Mouse (Mus musculus) embryo, embryonic 11.5 days (tissue): ENCODE measurements at regions not wholly inside any gene's neighbourhood (a gene's known extent, or its start where the extent isn't known, plus 50 kb on each side); places are given as distances from the start of the nearest gene placed in this dataset.

Experiments
- DNase-seq: peaks from one replicate; pipeline ENCODE4 v3.0.0-alpha.2; 2012; ENCODE audit warnings: low read depth, low spot score

DNA sequence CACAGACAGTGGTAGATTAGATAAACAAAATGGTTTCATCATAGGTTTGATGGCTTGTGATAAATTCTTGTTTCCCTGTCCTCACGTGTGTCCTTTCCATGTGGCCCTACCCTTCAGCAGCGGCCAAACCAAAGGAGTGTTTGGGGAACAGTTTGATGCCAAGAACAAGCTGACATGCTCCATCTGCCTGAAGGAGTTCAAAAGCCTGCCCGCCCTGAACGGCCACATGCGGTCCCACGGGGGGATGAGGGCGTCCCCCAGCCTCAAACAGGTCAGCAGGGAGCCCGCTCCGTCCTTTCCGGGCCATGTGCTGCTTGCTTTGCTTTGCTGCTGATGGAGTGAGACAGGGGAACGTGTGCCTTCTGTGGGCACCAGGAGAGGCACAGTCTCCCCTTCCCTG lies 51.0 kb upstream of the Mrps10 start:
- DNase-seq: no peak

DNA sequence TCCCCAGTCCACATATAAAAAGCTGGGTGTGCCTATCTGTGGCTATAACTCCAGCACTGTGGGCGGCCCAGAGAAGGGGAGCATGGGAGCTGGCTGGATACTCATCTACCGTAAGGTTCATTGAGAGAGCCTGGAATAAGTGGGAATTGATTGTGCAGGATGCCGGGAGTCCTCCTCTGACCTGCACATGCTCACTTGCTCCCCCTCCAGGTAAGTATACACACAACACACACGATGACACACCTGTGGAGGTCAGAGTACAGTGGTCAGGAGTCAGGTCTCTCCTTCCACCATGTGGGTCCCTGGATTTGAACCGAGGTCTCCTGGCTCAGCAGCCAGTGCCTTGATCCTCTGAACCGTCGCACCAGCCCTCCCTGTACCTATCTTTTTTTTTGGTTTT lies 55.5 kb upstream of the Mrps10 start:
- no peak for DNase-seq

DNA sequence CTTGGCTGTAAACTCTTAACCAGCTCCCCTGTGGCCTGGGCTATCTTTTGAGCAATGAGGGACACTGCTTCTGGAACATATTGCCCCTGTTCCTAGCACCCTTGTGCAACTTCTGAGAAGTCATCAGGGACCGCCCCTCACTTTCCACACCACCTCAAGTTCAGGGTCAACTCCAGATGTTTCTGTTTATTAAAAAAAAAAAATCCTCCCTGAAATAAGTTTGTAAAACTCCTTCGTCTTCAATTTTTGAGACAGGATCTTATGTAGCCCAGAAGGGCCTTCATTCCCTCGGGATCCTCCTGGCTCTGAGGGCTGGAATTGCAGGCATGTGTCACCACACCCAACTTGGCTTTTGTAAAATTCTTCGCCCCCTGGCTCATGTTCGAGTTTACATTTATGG lies 57.4 kb upstream of the Mrps10 start:
- DNase-seq: no peak

DNA sequence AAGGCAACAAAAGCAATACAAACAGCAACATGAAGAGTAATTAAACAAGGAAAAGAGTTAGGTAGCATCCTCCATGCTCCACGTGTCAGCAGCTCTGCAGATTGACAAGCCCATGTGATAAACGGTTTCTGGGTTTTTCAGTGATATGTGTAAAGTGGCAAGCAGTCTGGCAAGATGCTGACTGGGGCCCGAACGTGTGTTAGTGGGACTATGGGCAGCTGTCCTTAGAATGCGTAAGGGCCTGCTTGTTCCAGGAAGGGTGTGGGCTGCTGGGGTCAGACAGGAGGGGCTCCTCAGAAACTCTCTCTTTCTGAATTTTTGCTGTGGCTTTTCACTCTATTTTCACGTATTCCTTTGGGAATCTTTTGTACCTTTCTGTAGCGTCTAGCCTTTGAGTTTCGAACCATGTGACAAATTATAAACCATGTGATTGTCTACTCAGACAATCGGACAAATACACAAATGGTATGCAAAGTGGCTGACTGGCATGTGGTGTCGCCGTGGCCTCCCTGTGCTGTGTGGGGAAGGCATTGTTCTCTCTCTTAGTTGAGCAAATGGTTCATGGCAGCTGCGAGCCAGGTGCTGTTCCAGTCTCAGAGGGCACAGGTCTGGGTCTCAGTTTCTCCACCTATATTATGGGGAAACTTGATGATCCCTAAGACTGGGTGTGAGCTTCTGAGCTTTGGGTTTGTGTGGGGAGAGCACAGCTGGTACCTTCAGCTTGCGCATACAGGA lies 62.5 kb upstream of the Mrps10 start:
- DNase-seq: no peak

DNA sequence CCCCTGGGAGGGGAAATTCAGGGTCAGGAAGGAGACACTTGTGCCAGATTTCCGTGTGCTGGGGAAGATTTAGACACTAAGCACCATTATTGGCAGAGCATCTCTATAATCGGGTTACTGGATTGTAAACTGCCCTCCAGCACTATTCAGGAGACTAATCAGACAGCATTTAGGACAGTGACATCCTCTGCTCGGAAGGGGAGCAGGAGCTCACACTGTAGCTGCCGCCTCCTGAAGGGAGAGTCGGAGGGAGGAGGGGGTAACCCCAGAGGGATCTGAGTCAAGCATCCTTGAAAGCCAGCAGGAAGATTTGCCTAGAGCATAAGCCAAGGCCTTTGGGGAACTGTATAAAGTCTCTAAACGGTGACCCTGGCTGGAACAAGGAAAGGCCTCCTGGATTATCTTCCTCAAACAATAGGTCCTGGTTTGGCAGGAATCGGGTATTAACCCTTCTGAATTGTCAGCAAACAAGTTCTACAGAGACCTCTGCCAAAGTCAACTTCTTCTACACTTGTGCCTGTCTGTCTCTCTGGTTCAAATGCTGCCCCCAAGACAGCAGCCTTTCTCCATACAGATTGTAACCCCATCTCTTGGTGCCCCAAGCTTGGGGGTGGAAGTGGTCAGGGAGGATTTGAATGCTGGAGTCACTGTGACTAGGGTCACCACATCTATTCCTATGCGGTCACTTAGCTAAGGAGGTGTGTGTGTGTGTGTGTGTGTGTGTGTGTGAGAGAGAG lies 64.1 kb upstream of the Mrps10 start:
- DNase-seq: no peak

DNA sequence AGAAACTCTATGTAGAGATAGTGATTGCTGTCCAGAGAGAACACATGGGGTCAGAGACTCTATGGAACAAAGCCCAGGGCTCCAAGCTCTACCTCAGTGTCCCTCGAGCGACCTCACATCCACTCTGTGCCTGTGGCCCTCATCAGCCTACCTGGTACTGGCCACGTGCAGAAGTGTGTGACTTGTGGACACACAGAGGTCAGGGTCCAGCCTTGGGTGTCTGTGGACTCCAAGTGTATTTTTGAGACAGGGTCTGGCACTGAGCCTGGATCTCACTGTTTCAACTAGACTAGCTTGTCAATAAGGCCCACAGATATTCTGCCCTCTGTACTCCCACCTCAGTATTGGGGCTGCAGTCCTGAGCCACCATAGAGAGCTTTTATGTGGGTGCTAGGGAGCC lies 65.1 kb upstream of the Mrps10 start:
- no peak for DNase-seq

DNA sequence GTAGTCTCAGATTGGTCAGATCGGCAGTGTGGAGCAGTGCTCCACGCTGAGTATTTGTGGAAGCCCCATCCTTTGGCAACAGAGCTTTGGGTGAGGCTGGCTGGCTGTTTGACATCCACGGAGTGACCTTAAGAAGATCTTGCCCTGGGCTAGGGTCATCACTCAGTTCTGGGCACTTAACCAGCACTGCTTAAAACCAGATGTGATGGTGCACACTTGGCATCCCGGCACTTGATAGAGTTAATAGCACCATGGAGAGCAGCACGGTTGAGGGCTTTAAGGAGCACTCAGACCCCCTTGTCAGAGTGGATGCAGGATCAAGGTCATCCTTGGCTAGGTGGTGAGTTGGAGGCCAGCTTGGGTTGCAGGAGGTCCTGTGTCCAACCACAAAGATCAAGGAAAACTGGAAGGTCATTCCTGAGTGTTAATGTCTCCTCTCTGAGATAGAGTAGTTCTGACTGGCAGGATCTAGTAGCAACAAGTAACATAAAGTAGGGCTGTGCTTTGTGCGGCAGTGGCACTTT lies 70.2 kb upstream of the Mrps10 start:
- no peak for DNase-seq

DNA sequence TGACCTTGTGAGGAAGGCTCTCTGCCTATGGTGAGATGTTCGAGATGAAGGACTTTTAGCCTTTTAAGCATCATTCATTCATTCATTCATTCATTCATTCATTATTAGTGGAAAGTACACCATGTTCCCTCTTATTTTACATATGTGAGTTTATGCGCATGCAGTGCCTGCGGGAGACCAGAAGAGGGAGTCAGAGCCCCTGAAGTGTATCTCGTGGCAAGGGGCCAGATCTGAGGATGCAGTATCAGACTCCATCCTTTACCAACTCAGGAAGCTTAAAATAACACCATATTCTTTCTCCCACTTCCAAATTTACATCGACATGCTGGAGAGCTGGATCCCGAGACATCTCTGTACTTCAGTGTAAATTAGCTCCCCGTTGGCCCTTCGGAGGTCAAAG lies 70.7 kb upstream of the Mrps10 start:
- no peak for DNase-seq

DNA sequence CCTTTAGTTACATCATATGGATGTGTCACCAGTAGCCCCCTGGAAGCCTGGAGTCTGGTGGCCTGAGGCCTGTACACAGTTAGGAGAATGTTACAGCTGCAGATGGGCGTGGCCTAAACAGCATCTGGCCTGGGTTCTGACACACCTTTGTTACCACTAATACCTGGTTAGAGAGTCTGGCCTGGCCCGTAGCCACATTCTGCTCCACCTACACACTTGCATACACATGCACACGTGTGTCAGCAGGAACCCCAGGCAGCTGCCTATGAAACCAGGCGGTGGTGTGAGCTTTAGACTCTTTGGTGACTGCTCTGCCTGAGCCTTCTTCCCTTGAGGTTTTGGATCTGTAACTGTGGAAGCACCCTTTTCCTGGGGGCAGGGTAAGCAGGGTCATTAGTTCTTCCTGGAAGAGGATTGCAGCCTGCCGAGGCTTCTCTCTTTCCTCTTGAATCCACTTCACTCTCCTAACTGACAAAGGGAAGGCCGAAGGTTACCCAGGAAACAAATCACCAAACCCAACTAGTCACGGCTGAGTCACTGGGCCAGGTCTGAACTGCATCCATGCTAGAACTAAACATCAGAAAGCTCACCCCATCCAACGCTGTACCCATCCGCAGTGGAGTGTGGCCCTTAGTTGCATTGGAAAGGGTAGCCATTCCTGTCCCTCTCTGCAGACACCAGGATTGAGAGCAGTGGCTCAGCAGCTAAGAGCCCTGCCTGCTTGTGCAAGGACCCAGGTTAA lies 71.8 kb upstream of the Mrps10 start:
- no peak for DNase-seq

DNA sequence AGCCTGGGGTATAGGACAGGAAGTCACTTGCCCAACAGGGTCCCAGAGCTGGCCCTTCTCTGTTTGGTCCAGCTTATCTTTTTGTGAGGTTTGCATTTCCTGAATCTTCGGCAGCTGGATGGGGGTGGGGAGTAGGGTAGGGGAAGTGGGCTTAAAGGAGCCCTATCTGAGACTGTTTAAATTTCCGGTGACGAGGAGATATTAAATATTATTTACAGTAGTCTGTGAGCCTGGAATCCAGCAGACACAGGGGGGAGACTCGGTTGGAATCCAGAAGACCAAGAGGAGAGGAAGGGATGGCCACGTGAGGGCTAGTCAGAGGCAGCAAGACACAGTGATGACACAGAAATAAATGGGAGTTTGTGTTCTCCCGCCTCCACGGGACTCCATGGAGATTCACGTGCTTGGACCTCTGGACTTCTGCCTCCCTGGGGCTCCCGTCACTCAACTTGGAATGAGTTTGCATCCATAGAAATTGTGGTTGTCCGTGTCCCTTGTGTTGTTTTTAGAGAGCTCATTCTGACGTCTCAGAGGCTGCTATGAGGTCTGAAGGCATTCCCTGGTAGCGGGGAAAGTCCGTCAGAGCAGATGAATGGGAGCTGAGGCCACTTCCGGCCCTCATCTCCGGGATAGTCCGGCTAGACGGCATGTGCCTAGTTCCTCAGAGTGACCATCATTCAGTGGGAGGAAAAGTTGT lies 73.2 kb upstream of the Mrps10 start:
- no peak for DNase-seq

DNA sequence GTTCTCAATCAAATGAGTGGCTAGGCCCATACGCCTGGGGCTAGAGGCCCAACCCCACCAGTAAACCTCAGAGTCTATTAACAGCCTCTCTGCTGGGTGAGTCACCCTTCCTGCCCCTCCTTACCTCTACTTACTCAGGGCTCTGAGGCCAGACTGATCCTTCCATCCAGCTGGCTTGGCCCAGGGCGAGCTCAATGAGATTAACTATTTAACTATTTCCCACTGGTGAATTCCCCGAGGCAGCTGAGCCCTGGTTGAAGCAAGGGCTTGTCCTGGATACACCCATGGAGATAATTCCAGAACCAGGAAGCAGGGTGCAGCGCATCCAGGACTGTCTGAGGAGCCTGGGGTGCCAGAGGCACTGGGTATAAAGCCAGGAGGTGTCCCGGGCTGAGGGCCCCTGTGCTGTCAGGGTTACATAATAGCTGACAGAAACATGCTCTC lies 74.6 kb upstream of the Mrps10 start:
- DNase-seq: no peak

DNA sequence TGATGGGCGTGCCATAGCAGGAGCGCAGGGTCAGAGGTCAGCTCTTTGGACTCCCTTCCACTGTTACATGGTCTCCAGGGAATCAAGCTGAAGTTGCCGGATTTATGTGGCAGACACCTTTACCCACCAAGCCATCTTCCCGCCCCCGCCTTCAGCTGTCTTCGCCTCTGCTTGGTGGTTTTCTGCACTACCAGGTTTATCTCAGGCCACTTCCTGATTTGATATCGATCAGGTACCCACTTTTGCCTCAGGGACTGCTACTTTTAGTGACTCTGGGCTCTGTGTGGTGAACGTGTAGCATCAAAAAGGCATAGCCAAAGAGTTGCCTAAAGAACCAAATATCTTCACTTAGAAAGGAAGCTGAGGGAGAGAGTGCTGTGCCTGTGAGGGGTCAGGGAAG lies 75.5 kb upstream of the Mrps10 start:
- no peak for DNase-seq

DNA sequence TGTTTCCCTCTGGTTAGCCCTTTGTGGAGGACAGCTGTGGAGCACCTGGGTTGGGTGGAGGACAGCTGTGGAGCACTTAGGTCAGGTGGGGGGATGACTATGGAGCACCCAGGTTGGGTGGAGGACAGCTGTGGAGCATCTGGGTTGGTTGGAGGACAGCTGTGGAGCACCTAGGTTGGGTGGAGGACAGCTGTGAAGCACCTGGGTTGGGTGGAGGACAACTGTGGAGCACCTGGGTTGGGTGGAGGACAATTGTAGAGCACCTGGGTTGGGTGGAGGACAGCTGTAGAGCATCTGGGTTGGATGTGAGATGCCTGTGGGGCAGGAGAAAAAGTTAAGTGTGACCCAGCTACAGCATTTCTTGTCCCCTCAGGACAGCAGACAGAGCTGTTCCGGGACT lies 77.1 kb upstream of the Mrps10 start:
- DNase-seq: no peak

DNA sequence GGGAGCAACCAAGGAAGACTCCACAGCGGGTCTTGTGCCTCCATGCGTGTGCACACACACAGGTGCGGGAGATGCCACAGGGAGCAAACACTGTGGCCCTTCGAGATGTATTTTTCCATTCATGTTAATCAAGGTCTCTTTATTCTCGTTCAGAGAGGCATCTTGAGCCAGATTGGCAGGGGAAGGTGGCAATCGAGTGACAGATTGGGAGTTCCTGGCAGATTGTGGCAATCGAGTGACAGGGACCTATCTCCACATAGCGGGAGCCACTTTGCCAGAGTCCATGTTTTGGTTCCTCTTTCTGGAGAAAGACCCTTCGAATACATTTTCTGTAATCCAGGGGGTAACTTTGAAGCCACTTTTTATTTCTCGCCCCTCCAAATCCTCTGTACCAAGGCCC lies 83.1 kb upstream of the Mrps10 start:
- DNase-seq: no peak

DNA sequence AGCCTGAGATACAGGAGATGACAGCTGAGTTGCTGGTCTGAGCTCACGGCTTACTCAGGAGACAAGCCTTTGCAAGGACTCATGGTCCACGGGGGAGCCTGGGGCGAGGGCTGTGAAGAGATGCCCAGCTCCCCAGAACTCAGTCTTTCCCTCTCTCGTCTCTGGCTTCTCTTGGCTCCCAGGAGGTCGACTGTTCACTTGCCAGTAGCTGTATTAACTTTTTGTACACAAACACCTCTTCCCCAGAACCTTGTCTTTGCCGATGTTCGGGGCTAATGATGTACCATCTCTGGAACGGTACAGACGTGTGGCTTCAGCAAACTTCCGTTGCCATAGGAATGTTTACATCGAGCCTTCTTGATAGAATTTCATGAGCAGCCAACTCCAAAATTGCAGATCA lies 84.5 kb upstream of the Mrps10 start:
- no peak for DNase-seq

DNA sequence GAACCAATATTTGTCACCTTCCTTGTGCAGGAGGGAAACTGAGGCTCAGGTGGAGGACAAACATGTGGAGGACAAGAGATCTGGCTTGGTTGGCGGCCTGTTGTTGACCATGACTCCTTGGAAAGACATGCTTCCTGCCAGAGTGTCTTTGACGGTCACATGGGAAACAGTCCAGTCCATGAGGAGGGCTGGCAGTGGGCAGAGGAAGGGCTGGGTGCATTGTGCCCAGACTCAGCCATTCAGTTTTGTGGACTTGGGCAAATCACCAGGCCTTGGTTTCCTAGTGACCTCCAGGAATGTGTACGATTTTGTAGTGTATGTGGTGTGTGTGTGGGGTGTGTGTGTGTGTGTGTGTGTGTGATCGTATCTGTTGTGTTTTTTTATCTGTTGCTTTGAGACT lies 85.5 kb upstream of the Mrps10 start:
- DNase-seq: no peak

DNA sequence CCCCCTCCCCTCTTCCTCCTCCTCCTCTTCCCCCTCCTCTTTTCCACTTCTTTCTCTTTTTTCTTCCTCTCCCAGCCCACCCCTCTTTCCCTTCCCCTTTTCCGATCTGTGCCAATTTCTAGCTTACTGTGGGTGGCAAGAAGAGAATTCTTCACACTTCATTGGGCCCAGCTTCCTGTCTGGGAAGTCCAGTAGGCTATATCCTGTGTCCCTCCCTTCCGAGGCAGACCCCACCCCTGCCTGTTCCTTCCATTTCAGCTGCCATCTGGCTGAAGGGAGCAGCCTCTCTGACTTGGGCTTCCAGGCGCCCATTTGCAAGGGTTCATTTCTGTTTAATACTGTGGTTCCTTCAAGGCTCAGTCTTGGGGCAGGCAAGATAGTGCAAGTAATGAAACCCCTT lies 86.2 kb upstream of the Mrps10 start:
- no peak for DNase-seq

DNA sequence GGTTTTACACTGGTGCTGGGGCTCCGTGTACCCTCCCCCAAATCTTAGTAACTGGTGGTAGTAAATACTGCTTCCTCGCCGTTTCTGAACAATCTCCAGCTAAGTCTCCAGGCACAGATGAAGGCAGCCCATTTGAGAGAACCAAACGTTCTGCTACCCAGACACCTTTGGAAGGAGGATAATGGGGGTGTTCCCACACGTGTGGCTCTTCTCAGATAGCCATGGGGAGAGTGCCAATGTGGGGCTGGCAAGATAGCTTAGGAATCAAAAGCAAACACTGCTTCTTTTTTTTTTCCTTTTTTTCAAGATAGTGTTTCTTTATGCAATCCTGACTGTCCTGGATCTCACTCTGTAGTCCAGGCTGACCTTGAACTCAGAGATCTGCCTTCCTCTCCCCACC lies 90.8 kb upstream of the Mrps10 start:
- DNase-seq: no peak

DNA sequence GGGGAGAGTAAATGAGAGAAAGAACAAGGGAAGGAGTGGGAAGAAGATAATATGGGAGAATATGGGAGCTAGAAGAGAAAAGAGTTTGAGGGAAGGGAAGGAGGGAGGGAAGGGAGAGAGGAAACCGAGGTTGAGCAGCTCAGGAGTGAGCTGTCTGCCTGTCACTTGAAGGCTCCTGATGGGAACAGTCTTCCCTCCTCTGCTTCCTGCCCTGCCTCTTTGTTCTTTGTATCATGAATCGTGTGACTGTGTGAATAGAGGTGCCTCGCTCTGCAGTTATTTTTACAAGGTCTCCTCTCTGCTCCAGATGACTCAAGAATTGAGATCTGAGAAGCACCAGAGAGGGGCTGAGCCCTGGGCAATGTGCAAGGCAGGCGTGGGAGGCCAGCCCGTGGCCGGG lies 92.0 kb upstream of the Mrps10 start:
- no peak for DNase-seq

DNA sequence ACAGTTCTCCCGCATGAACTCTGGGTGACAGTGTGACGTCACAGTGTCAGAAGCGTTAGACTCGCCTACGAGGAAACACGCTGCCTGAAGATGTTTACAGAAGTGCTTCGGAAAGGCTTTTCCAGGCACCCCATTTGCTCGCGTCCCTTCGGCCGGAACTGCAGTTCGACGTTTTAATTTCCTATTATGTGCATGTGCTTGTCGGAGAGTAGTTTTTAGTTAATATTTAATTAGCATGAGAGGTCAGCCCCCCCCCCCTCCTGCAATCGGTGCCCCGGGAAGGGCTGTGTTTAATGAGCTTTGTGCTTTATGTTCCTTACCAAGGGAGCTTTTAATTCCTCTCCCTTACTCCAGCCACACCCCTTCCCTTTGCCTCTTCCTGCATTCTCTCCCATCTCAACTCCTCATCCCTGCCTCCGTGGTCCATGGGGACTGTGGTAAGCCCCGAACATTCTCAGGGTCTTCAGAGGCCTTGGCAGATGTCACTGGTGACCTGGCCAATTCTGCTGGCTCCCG lies 92.8 kb upstream of the Mrps10 start:
- DNase-seq: no peak

DNA sequence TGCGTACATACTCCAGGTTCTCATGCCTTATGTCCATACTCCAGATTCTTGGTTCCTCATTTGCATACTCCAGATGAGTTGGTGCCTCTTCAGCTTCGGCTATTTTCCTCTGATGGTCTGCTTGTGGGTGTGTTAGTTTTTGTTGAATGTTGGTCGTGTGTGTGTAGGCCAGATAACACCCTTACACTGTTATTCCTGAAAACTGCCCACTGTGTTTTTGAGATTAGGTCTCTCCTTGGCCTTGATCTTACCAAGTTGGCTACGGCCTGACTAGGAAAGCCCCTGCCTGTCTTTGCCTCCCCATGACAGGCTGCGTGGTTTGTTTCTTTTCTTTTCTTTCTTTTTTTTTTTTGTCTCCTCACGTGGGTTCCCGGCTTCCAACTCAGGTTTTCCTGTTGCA lies 95.4 kb upstream of the Mrps10 start:
- no peak for DNase-seq
